Mouse (Mus musculus) myocyte (in vitro differentiated cells): Measurements from ENCODE around the gene Rpl41.

ENCODE experiments used
- CEBPB ChIP-seq: IDR thresholded peaks from 2 replicates; pipeline ENCODE4 v1.6.1; 2011; ENCODE audit warnings: mild to moderate bottlenecking, moderate library complexity; ENCODE audit not compliant: poor library complexity, insufficient read depth, severe bottlenecking
- E2F4 ChIP-seq: IDR thresholded peaks from one replicate; pipeline ENCODE4 v1.6.1; 2011; ENCODE audit warnings: mild to moderate bottlenecking, control low read depth, moderate library complexity; ENCODE audit not compliant: insufficient read depth
- MAX ChIP-seq: IDR thresholded peaks from one replicate; pipeline ENCODE4 v1.6.1; 2011; ENCODE audit warnings: low read depth, mild to moderate bottlenecking, control low read depth
- MYOD1 ChIP-seq, 3 experiments: IDR thresholded peaks; one replicate each; pipeline ENCODE4 v1.6.1; 2011; ENCODE audit warnings: control low read depth in 2 of 3, low read depth in 2 of 3, mild to moderate bottlenecking in 2 of 3, moderate library complexity in 1 of 3; ENCODE audit not compliant: insufficient read length in 2 of 3, control insufficient read depth in 1 of 3
- MYOG ChIP-seq, 3 experiments: IDR thresholded peaks; one replicate each; pipeline ENCODE4 v1.6.1; 2011; ENCODE audit warnings: control low read depth in 2 of 3, low read depth in 2 of 3, mild to moderate bottlenecking in 2 of 3; ENCODE audit not compliant: insufficient read length in 2 of 3, control insufficient read depth in 1 of 3, insufficient read depth in 1 of 3
- POLR2A ChIP-seq: IDR thresholded peaks from one replicate; pipeline ENCODE4 v1.6.1; 2011; ENCODE audit warnings: low read depth, mild to moderate bottlenecking, control low read depth, moderate library complexity; ENCODE audit not compliant: insufficient read length
- POLR2AphosphoS2 ChIP-seq: IDR thresholded peaks from one replicate; pipeline ENCODE4 v1.6.1; 2011; ENCODE audit warnings: low read depth, control low read depth; ENCODE audit not compliant: insufficient read length
- REST ChIP-seq: IDR thresholded peaks from one replicate; pipeline ENCODE4 v1.6.1; 2011; ENCODE audit warnings: mild to moderate bottlenecking, control low read depth, moderate library complexity; ENCODE audit not compliant: insufficient read depth, insufficient read length
- TCF12 ChIP-seq: IDR thresholded peaks from one replicate; pipeline ENCODE4 v1.6.1; 2011; ENCODE audit warnings: mild to moderate bottlenecking, control low read depth; ENCODE audit not compliant: poor library complexity, insufficient read depth, severe bottlenecking
- USF1 ChIP-seq: IDR thresholded peaks from one replicate; pipeline ENCODE4 v1.6.1; 2011; ENCODE audit warnings: low read depth, mild to moderate bottlenecking, control low read depth, moderate library complexity

- TF ChIP-seq POLR2A = no peak
- no peak for TF ChIP-seq MAX
- TF ChIP-seq USF1 = no peak
- TF ChIP-seq MYOG (IDR thresholded peaks at IDR 0.05; ENCODE audit: control insufficient read depth in 1 of 3, insufficient read depth in 1 of 3, insufficient read length in 2 of 3, low read depth in 2 of 3) = no peak
- no peak for TF ChIP-seq TCF12
- peak; percentile 54 for TF ChIP-seq POLR2AphosphoS2
- TF ChIP-seq E2F4 = no peak
- TF ChIP-seq MYOD1 (IDR thresholded peaks at IDR 0.05; ENCODE audit: control insufficient read depth in 1 of 3, insufficient read length in 2 of 3, low read depth in 2 of 3) = no peak
- TF ChIP-seq CEBPB = no peak
- no peak for TF ChIP-seq REST
Observed at GRCm38 (mm10) chr10:128556963-128557362, 7.9 kb upstream of the Rpl41 start.
